Mouse (Mus musculus) olfactory bulb, adult 2 months (tissue): ENCODE results near the gene Hist1h2bm. TPM values are rescaled to one million over a fixed set of nuclear protein-coding genes. Genes with fewer than 3 reads are reported as not detected.
A peak's percentile ranks its signal among the peaks of the same experiment; 100 is the strongest.
"Not testable (repeated sequence)": the region's sequence is repeated elsewhere in the genome, so short reads cannot be mapped to it uniquely, and the experiment has no call there.

Experiments used
- H3K27ac ChIP-seq: fragments of 200-500 bp; 2 replicates; pipeline ENCODE4 v1.5.1; 2012; ENCODE audit warnings: low read depth, low read length; ENCODE audit not compliant: insufficient read depth
- H3K4me1 ChIP-seq: fragments of 200-500 bp; 2 replicates; pipeline ENCODE4 v1.6.1; 2012; ENCODE audit warnings: low read length; ENCODE audit not compliant: control insufficient read depth, insufficient read depth
- H3K4me3 ChIP-seq: fragments of 200-500 bp; 2 replicates; pipeline ENCODE4 v1.5.1; 2012; ENCODE audit warnings: mild to moderate bottlenecking, low read depth, low read length, moderate library complexity; ENCODE audit not compliant: insufficient read depth
- CTCF ChIP-seq: fragments of 200-500 bp; IDR thresholded peaks from 2 replicates; pipeline ENCODE4 v1.5.1; 2012; ENCODE audit warnings: low read depth, mild to moderate bottlenecking, low read length, moderate library complexity; ENCODE audit not compliant: insufficient read depth
- POLR2A ChIP-seq: fragments of 200-500 bp; IDR thresholded peaks from 2 replicates; pipeline ENCODE4 v1.6.1; 2012; ENCODE audit warnings: mild to moderate bottlenecking, low read depth, low read length, moderate library complexity; ENCODE audit not compliant: insufficient read depth
- WGBS: fragments of 180-500 bp; shearing (Covaris S2); methylation state at CpG from one replicate; pipeline ENCODE4 v1.1.7; 2018; 5-methylcytosine and 5-hydroxymethylcytosine counted together
- polyA plus RNA-seq: library from polyadenylated mRNA; stranded (reverse); fragments of >200 nt; gene quantifications from 2 replicates; pipeline ENCODE4 v1.2.4, GENCODE M21; 2012; ENCODE audit warnings: low replicate concordance; ENCODE audit not compliant: missing spikeins, insufficient read depth, insufficient read length

Gene Hist1h2bm
- polyA plus RNA-seq: not detected in 2 replicates

DNA sequence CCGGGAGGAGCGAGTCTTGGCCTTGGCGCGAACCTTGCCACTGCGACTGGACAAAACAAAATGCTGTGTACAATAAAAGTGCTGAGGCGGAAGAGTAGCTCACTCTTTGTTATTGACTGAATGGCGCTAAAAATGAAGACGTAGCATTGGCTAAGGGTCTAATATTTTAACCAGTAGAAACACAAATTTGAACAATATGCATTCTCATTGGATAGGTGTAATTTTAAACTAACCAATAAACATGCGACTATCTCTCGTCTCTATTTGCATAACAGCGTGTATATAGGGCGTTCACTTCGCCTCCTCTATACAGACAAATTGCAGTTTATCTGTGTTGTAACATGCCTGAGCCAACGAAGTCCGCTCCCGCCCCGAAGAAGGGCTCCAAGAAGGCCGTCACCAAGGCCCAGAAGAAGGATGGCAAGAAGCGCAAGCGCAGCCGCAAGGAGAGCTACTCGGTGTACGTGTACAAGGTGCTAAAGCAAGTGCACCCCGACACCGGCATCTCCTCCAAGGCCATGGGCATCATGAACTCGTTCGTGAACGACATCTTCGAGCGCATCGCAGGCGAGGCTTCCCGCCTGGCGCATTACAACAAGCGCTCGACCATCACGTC is at the start of gene Hist1h2bm:
Hist1h2bm (plus strand) TSS at position 288 of the 616 bp plus-strand sequence.
- H3K4me3 ChIP-seq: peak within 1 kb of the TSS; percentile 53
- not testable (repeated sequence) for H3K4me1 ChIP-seq
- under 1% methylated on average over 37 of the region's 37 CpGs for WGBS
- peak; percentile 32; the same call in 1 of the 2 replicates for TF ChIP-seq POLR2A
- H3K27ac ChIP-seq: peak within 1 kb of the TSS; percentile 70

GRCm38 (mm10) chr13:21677305-21677704 is 44.5 kb upstream of the Hist1h2bm start, which contains the start of gene Olfr1360:
Olfr1360 (minus strand) TSS chr13:21677405.
- Histone ChIP-seq H3K4me1 (no peaks in the 10 kb centered on the region), H3K27ac (no peak within 1 kb of the TSS), H3K4me3 (no peak within 1 kb of the TSS)
- WGBS: 92% methylated on average over 2 of the region's 2 CpGs
- TF ChIP-seq POLR2A (no peak), CTCF (no peak)

GRCm38 (mm10) chr13:21697811-21698210 is 24.0 kb upstream of the Hist1h2bm start, which contains the start of gene Olfr1359:
Olfr1359 (plus strand) TSS chr13:21698111.
- H3K27ac ChIP-seq: no peak within 1 kb of the TSS
- H3K4me1 ChIP-seq: no peaks in the 10 kb centered on the region
- no peak for TF ChIP-seq POLR2A
- TF ChIP-seq CTCF: no peak
- no peak within 1 kb of the TSS for H3K4me3 ChIP-seq

DNA sequence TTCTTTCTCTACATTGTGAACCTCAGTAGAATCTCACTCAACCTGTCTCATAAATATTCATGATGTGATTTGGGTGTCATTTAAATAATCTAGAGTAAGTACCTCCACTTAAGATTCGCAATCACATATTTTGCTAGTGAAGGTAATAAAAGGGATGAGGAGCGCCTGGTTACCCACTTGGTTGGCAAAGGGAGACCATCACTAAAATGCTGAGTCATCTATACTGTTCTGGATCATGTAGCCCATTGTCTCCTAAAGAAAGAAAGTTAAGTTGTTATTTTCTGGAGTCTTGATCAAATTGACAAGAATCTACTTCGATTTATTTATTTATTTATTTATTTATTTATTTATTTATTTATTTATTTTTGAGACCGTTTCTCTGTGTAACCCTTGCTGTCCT is 15.2 kb upstream of the Hist1h2bm start:
- TF ChIP-seq POLR2A: no peak
- no peak for TF ChIP-seq CTCF
- H3K4me3 ChIP-seq: no peak overlapping the region
- H3K4me1 ChIP-seq: no peaks in the 10 kb centered on the region
- 69% methylated on average over 4 of the region's 4 CpGs for WGBS
- H3K27ac ChIP-seq: no peak overlapping the region

- under 1% methylated on average over 32 of the region's 32 CpGs for WGBS
- peak overlapping the region; percentile 86 for H3K4me3 ChIP-seq
- H3K4me1 ChIP-seq: no peaks in the 10 kb centered on the region
- H3K27ac ChIP-seq: peak overlapping the region; percentile 88
- no peak for TF ChIP-seq POLR2A
- peak; percentile 60; the same call in 1 of the 2 replicates for TF ChIP-seq CTCF
Observed at GRCm38 (mm10) chr13:21710031-21710711, 11.7 kb upstream of the Hist1h2bm start.

DNA sequence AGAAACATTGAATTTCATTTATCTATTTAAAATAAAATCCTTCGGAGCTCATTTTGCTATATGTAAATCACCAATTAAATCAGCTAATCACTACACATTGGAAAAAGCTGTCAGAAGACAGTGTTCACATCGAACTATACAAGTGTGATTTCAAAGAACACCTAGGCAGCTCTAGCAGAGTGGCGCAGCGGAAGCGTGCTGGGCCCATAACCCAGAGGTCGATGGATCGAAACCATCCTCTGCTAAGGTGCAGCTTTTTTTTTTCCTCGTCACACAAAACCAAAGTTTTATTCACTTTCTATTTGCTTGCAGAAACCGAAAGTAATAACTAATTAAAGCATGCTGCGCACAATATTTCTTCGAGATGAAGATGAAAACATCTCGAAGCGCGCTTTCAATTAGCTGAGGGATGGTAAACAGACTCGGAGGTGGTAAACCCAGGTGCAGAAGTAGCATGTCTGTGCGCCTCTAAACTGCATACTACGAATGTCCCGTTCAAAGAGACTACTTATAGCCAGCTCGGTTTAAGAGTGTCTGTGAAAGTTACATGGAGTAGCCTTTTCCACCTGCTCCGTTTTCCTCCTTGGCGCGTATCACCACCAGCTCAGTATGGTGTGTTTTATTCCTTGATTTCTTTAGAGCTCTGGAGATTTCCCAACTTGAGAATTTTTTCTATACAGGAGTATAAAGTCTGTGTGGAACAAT is 10.9 kb upstream of the Hist1h2bm start:
- Histone ChIP-seq H3K27ac (no peak overlapping the region), H3K4me1 (no peaks in the 10 kb centered on the region), H3K4me3 (peak overlapping the region; percentile 16)
- TF ChIP-seq CTCF (no peak), POLR2A (no peak)
- whole genome bisulfite sequencing: 5% methylated on average over 22 of the region's 22 CpGs

- H3K27ac ChIP-seq: no peak overlapping the region
- no peaks in the 10 kb centered on the region for H3K4me1 ChIP-seq
- H3K4me3 ChIP-seq: no peak overlapping the region
- TF ChIP-seq CTCF (no peak), POLR2A (no peak)
- WGBS: 37% methylated on average over 4 of the region's 4 CpGs
Observed at GRCm38 (mm10) chr13:21711698-21712097, 10.1 kb upstream of the Hist1h2bm start.

- H3K4me1 ChIP-seq: no peaks in the 10 kb centered on the region
- TF ChIP-seq POLR2A (no peak), CTCF (no peak)
- no peak overlapping the region for H3K27ac ChIP-seq
- under 1% methylated on average over 7 of the region's 7 CpGs for WGBS
- no peak overlapping the region for H3K4me3 ChIP-seq
Observed at GRCm38 (mm10) chr13:21714725-21715124, 7.1 kb upstream of the Hist1h2bm start.

GRCm38 (mm10) chr13:21715131-21715863 is 6.5 kb upstream of the Hist1h2bm start:
- under 1% methylated on average over 22 of the region's 22 CpGs for WGBS
- Histone ChIP-seq H3K4me3 (peak overlapping the region; percentile 51), H3K4me1 (no peaks in the 10 kb centered on the region), H3K27ac (peak overlapping the region; percentile 4; the same call in 1 of the 2 replicates)
- TF ChIP-seq CTCF: no peak
- no peak for TF ChIP-seq POLR2A
